Mouse (Mus musculus): ENCODE data around the gene Rasgef1b.
A peak's percentile ranks its signal among the peaks of the same experiment; 100 is the strongest.

Gene Rasgef1b

DNA sequence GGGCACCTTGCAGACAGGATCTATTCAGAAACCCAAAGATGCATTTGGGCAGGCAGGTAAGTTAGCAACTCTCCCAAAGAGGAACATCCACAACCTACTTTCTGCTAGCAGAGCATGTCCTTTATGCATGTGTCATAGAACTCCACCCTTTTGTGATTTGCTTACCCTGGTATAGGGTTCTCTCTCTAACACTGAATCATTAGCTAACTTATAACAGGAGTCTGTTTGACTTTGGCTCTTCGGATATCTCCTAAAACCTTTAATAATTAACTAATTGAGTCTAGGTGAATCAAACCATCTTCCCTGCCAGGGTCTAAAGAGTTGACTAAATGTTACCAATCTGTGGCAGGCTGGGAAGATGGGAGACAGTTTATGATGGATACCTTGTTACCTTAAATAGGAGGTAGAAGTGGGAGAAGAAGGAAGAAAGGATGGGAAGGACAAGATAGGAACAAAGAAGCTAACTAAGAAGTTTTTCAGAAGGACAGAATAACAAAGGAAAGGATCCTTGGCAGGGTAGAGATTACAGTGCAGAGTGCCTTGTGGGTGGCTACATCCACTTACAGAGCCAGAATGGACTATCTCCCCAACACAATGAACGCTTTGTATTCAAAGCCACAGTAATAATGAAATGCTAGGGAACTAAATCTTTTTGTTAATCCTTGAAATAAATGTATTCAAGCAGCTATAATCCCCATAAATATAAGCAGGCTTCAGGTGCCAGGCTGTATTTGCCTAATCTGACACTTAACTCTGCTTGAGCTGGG, 186.7 kb downstream of the Rasgef1b start:
- DNase-seq (ENCODE audit: low read depth) = no peak

DNA sequence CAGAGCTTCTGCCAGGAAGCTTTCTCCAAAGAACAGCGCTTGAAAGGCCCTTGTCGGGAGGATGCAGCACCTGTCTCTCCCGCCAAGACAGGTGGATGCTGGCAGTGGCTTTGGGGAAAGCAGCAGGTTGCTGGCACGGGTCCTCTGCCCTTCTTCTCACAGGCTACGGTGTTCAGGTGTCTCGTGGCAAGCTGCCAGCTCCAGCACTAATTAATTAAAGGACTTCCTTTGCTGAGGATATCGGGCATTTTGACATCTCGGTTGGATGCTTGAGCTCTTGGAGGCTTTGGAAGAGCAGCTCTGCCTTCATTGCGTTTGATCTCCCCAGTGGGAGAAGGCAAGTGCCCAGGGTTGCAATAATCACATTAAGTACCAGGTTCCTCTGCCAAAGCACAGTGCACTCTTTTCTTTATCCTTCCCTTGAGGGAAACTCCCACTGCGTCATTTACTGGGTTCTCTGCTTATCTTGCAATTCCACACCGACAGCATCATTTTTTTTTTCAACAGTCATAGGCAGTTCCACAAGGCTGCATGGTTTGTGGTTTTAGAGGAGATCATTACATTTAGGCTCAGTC, 187.5 kb downstream of the Rasgef1b start:
- DNase-seq (ENCODE audit: low read depth) = peak; percentile 58

DNA sequence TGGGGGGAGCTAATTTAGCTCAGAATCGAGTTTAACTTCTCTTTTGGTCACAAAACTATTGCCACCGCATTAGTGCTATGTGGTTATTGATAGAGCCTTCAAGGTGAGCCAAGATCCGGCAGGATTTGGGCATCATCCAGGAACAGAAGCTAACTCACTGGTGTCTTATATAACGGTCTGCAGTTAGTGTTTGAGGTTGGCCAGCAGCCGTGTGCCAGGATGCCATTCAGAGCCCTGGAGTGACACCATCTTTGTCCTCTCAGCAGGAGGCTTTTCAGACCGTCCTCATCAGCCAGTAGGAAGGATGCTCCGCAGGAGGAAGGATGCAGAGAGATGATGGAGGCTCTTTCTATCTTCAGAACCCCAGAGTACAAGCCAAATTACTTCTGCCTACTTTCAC, 195.4 kb downstream of the Rasgef1b start:
- DNase-seq (ENCODE audit: low read depth) = no peak

DNA sequence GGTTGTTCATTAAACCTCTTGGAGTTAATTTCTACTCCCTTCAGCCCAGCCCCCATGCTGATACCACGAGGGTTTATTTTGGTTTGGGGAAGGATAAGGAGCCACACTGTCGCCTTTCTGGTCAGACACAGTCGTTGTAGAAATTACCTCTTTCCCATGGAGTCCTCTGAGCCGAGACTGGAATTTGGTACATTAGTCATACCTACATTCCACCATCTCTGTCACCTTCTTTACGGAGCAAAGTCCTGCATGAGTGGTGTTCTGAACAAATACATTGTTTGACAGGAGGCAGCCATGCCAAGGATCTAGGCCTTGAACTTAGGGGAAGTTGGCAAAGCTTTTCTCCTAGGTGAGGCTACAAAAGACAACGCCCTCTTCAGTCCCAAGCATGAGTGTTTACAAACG, 202.1 kb downstream of the Rasgef1b start:
- DNase-seq (ENCODE audit: low read depth) = no peak

DNA sequence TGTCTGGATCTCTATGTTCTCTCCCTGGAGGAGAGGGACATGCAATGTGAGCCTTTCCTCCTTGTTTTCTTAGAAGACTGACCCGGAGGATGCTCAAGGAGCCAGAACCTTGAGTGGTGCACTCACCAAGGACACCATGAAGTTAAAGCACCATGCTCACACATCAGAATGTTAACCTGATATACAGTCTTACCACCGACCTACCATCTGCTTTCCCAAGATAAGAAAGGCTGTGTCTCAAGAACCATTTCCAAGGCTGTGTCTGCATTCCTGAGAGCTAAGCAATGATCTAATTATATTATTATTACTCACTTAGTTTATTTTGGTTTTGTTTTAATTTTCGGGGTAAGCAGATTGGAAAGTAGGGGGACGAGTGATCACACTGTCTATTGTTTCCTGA, 203.2 kb downstream of the Rasgef1b start:
- no peak for DNase-seq (ENCODE audit: low read depth)

DNA sequence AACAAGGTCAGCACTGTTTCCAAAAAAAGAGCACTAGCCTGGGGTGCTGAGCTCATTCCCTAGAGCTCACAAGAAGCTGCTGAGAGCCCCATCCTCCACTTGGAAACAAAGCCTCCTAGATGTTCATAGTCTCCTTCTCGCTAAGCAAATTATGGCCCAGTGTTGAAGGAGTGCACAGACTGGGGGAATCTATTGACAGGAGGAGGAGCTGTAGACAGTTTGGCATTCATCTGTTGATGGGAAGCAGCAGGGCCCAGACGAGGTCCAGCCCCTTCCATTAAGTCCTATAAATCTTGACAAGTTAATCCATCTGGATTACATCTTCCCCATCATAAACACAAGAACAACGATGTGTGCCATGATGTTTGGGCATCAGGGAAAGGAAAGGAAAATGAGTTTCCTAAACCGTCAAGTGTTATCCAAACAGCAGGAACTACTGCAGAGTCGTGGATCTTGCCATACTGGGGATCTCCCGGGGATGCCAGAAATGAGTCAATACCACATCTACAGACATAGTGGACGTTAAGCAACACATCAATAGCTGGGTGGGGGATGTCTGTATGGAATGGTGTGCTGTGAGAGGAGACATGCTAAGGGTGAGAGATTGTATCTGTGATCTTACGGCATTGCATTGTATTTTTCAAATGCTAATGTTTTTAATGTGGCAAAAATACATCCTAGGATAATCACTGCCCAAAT, 206.1 kb downstream of the Rasgef1b start:
- DNase-seq (ENCODE audit: low read depth) = no peak

DNA sequence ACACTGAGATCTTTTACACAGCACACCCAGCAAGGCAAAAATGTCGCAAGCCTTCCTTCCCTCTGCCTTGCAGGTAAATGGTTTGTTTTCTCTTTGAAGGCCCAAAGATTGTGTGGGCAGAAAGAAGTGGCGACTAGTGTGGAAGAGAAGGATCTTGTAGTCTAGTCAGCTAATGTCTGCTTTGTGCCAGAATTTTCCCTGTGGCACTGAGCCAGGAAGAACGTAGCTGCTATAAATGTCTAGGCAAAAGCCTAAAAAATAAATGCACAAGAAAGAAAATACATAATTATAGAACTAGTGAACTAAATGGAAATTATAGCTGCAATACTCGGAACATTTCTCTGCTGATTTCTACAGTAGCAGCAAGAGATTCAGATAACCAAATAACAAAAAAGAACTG, 207.5 kb downstream of the Rasgef1b start:
- no peak for DNase-seq (ENCODE audit: low read depth)

DNA sequence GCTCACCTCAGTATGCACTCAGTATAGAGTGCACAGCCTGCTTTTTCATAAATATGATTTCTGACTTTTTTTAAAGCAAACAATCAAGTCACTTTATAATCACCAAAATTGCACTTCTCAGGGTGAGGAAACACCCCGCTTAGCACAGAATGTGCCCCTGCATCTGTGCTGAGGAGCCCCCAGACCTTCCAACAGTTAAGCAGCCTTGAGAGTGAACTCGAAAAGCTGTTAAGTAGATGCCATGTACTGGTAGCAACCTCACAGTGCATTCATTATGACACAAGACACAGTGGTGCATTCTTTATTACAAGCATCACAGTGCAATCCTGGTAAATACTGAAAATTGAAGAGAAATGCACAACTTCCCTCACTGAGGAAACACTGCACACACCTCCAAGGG, 209.3 kb downstream of the Rasgef1b start:
- no peak for DNase-seq (ENCODE audit: low read depth)

DNA sequence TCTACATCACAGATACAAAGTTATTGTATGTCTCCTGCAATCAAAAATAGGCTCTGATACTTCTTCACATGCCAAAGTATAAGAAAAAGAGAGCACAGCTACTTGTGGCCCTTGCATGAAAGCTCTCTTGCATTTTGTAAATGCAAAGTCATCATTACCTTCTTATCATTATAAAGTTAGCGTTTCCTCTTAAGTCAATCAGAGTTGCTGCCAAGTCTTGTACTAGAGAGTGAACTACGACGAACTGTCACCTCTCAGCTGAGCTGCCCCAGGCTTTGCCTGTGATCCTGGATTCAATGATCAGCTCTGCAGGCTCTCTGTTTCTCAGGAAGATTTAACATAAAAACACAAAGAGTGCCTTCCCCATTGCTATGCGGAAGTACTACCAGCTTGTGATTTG, 209.8 kb downstream of the Rasgef1b start:
- DNase-seq (ENCODE audit: low read depth) = no peak

DNA sequence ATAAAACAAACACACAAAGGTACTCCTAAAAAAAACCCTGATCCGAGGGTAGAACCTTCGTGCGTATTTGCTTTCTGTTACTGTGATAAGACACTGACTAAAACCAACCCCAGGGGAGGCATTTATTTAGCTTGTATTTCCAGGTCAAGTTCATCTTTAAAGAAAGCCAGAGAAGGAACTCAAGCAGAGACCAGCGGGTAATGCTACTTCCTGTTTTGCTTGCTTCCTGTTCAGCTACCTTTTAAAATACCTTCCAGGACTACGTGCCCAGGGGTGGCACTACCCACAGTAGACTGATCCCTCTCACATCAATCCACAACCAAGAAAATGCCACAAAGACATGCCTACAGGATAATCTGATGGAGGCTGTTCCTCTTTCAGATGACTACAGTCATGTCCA, 212.7 kb downstream of the Rasgef1b start:
- DNase-seq (ENCODE audit: low read depth) = no peak

DNA sequence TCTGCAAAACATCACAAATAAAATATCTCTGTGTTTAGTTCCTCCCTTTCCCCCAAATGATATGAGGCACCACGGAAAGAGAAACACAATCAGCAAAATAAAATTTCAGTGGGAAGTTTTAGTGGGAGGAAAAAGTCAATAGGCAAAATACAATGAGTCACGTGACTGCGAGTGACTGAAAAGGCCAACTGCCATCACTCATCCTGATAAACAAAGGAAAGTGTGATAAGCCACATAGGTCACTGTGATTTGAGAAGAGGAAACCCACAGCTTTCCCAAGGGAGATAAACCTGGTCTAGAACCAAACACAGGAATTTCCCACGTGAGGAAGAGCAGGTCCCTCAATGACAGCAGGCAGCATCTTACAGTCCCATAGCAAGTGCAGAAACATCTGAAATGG, 213.1 kb downstream of the Rasgef1b start:
- DNase-seq (ENCODE audit: low read depth) = no peak

DNA sequence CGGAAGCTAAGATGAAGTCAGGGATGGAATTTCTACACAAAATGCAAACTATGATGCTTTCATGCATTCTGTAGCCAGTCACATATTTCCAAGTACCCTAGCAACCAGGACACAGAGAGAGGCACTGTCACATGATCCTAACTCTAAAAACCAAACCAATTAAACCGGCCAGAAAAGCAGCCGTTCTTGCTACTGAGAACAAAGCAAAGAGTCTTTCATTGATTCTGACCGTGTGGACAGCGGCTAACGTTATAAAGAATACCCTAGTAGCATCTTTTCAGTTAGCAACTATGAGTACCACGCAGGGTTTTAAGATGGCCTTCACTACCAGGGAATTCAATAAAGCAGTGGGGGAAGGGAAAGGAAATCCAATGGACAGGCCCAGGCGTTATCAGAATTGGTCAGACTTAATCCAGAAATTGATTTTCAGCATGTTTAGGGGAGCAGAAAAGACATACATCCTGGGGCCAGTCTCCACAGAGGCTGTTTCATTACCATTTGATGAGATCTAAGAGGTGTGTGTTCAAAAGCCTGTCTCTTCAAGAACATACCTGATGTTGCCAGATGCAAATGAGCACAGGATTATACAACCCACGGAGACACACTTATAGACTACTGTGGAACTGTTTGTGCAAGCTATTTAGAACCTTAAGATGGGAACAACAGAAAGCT, 215.5 kb downstream of the Rasgef1b start:
- DNase-seq (ENCODE audit: low read depth) = no peak

DNA sequence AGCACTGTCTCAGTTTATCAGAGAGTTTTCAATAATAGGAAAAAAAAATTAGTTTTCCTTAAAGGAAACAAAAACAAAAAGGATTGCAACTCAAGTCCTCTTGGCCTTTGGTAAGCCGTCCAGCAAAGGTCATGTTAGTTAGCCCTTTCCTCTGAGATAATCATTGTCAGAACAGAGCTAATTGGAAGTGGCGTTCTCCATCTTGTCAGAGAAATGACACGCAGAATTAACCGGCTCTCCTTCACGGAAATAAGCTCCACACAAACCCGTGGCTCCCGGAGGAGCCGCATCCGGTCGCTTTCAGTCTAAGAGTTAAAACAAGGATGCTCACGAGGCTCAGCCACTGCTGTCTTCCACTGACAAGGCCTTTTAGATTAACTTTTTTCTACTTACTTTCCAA, 217.8 kb downstream of the Rasgef1b start:
- DNase-seq (ENCODE audit: low read depth) = no peak

DNA sequence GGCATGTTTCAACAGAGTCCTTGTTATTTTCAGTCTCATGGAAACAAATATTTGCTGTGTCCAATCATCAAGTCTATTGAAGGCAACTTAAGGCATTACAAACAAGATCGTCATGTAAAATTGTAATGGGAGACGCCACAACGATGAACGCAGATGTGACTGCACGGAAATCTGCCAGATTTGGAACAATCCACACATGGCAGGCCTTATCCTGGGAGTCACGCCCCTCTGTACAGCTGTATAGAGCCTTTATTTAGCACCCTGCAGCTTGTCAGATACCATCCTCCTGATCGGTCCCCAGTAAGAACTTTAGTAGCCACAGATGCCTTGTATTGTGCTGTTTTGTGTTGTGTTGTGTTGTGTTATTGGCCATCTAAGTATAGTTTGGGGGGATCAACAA, 222.8 kb downstream of the Rasgef1b start:
- DNase-seq (ENCODE audit: low read depth) = no peak

DNA sequence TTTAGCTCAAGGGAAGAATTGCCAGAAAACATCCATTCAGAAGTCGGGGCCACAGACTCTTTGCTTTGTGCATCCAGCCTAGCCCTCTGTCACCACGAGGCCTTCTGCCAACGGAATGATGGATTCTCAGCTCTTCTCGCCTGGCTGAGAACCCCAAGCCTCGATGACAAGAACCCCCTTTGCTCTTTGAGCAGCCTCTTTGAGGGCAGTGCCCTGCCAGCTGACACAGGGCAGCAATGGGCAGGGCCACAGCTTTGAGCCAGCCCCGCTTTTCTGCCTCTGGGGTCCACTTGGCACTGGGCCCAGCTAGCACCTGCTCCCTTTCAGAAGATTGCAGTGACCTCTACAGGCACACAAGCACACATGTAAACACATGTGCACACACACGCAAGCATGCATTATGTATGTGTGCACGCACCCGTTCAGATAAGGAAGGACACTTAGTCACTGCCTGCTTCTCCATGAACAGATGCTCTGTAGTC, 224.5 kb downstream of the Rasgef1b start:
- DNase-seq (ENCODE audit: low read depth) = no peak

DNA sequence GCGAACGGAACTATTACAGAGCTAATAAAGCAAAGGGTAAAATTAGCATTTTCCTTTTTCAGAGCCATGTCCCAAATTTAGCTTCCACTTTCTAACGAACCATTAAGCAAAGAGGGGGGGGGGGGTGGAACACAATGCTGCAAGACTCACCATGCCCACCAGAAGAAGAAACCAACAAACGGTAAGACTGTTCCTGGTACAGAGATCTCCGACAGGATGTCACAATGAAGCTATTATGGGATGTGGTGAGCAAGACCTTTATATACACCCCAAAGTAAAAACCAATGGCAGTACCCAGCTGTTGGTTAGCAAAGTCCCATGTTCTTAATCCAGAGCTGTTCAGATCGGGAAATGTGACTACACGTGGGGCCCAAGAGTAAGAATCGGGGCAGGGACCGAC, 226.2 kb downstream of the Rasgef1b start:
- DNase-seq (ENCODE audit: low read depth) = no peak

DNA sequence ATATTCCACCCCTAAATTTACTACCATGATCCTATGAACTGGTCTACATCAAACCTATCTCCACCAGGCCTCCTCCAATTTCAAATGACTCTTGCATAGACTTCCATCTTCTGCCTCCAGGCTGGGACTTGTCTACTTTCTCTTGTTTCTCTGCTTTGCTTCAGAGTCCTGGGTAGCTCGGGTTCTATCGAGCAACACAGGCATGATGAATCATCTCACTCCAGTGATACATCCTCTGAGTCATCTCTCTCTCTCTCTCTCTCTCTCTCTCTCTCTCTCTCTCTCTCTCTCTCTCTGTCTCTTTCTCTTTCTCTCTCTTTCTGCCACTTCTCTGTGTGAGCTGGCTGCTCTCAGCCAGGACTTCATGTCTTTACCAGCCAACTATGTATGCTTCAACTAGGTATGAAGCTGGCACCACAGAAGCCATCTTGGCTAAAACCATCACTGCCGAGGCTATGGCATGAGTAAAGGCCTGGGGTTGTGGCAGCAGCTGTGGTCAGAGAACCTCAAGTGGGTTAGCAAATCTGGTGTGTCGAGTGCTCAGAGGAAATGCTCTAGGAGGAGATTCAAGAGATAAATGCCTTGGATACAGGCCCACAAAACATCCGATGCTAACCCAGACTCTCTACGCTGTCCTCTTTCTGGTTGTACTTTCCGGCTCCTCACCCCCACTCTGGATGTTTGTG, 229.3 kb downstream of the Rasgef1b start:
- no peak for DNase-seq (ENCODE audit: low read depth)

DNA sequence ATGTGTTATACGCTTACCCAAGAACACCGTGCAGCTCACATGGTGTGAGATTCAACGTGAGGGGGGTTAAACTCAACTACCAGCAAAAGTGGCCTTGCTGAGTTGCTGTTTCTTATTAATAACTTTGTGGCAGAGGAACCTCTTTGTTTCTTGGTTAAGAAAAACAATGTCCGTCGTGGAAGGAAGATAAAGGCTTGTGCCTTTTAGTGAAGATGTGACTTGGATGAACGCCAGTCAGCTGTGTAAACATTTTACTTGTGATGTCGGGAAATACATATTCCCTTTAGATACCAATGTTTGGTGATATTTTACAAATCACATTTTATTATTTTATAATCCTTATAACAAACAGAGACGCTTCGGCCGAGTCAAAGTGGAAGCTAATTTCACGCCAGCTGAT, 231.0 kb downstream of the Rasgef1b start:
- no peak for DNase-seq (ENCODE audit: low read depth)

DNA sequence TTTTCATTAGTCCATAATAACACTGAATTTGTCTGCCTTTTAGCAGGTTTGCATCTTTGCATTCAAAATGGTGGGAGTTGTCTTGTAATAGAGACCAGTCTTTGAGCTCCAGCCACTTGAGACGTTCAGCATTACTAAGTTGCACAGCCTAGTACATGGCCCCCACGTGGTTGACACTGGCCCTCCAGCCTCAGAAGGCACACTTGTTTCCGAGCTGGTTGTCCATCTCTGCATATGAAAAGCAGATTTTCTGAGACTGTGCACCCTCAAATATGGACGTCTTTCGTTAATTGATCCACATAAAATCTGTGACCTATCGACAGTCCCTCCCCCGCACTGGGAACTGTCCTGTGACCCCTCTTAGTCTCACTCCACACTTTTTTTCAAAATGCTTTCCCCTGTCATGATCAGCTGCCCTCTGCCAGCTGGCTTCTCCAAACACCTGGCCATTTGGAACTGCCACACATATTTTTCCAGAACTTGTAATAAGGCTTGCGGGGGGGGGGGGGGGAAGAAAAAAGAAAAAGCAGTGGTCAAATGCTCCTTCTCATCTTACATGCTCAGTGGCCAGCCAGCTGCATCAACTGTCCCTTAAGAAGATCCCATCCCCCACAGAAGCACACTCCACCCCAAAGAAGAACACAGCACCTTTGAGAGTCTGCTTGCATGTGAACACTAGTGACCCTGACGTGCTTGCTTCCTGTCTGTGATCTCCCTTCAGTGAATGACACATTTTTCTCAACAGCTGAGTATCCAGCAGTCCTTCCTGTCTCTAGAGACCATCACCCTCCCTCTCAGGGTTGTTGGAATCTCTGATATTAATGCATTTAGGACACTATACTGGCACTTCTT, 231.7 kb downstream of the Rasgef1b start:
- DNase-seq (ENCODE audit: low read depth) = no peak

DNA sequence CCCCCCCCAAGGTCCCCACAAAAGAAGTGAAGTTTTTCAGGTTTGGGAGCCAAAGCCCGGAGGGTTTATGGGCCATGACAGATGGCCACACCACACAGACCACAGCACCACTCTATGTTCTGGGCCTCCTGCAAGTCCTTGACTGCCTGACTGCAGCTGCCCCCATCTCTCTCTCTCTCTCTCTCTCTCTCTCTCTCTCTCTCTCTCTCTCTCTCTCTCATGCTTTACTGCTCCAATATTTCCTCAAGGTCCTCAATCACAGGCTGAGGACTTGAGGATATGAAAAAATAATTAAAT, 232.8 kb downstream of the Rasgef1b start:
- DNase-seq (ENCODE audit: low read depth) = no peak

DNA sequence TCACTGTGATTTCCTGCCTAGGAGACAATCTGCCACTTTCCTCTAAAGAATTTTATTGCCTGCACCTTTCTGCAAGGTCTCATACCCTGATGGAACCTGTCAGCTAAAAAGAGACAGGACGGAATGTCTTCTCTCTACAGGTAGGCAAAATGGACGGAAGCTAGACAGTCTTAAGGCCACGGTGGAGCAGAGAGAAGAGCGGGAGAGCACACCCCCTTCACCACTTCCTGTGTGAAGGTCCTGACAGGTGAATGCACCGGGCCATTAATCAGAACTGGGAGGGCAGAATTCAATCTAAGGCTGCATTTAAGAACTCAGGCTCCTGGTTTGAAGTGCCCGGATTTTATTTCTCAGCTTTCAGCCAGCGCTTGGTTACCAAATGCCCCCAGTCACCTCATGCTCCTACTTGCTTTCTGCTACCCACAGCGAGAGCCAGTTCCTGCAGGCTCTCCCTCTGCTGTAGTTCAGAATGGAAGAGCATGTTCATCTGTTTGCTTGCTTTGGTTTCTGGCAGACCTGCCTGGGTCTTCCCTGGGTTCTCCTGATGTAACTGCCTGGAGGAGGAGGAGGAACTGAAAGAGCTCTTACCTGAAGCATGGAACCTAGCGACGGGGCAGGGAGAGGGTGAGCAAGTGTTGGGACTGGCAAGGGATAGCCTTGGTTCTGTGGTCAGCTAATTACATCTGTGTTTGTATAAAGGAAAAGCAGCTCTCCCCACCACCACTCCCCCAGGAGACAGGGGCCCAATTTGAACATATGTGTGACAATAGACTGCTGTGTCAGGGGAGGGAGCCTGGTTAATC, 233.3 kb downstream of the Rasgef1b start:
- DNase-seq (ENCODE audit: low read depth) = no peak
